Mouse (Mus musculus) layer of hippocampus, adult 6 months (tissue): ENCODE results near the gene Mtfp1. TPM values are rescaled to one million over a fixed set of nuclear protein-coding genes. Genes with fewer than 3 reads are reported as not detected.
A peak's percentile ranks its signal among the peaks of the same experiment; 100 is the strongest.

Source experiments
- long read RNA-seq, 2 experiments: library from polyadenylated mRNA; unstranded; transcript quantifications; one replicate each; pipeline ENCODE4 v2.0.0; 2019 to 2020
- microRNA-seq: library from miRNA; unstranded; fragments of <30 nt; microRNA quantifications from one replicate; pipeline ENCODE4 v1.2.0, GENCODE M21; 2020
- polyA plus RNA-seq: library from polyadenylated mRNA; unstranded; fragments of <200 nt; fragmentation: Nextera tagmentation; gene quantifications from 2 replicates; pipeline ENCODE4 v1.2.3, GENCODE M21; 2021

The Mtfp1 gene
- 189 and 199 TPM in 2 replicates for polyA plus RNA-seq
- long read RNA-seq, experiment 1, transcript Mtfp1-201 (4 exons, 1,411 nt), result major isoform, 232 of 280 reads
- long read RNA-seq, experiment 1, partial matches to known transcripts, result 39 of 280 reads
- long read RNA-seq, experiment 1, other reads (novel, unspliced or antisense), result 9 of 280 reads
- long read RNA-seq, experiment 2, transcript Mtfp1-201 (4 exons, 1,411 nt), result major isoform, 440 of 482 reads
- long read RNA-seq, experiment 2, partial matches to known transcripts, result 16 of 482 reads
- long read RNA-seq, experiment 2, other reads (novel, unspliced or antisense), result 26 of 482 reads

DNA sequence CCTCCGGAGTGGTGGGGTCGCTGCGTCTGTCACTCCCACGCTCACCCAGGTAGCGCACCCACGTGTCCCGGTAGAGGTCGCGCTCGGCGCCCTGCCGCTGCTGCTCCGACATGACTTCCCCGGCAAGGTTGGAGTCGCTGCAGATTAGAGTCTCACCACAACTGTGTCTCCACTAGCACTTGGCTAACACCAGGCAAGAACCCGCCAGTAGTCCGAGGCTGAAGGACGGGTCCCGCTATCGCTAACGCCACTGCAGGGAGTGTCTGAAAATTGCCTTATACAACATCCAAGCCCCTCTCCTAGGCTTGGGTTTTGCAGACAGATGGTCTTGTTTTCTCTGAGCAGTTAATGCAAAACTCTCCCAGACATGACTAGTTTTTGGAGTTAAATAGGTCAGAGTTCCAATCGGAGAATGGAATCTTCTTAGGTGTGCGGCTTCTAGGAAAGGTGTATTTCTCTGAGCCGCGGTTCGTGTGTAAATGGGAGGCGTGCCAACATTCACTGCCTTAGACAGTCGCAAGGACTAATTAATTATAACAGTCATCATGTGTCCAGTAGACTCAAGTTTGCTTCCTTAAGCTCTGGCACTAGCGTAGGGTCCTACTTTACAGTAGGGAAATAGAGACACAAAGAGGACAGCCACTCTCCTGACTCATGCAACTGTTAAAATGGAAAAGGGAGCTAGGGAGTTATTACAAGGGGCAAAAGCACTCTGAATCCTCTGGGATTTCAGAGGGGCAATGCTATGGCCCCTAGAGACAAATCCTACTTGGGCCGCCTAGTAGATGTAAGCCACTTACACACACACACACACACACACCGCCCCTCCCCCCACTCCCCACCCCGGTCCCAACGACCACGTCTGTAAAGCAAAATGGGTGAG is at the start of gene Mtfp1:
TSS of gene Mtfp1 (minus strand) at position 275 of the 883 bp plus-strand sequence.

DNA sequence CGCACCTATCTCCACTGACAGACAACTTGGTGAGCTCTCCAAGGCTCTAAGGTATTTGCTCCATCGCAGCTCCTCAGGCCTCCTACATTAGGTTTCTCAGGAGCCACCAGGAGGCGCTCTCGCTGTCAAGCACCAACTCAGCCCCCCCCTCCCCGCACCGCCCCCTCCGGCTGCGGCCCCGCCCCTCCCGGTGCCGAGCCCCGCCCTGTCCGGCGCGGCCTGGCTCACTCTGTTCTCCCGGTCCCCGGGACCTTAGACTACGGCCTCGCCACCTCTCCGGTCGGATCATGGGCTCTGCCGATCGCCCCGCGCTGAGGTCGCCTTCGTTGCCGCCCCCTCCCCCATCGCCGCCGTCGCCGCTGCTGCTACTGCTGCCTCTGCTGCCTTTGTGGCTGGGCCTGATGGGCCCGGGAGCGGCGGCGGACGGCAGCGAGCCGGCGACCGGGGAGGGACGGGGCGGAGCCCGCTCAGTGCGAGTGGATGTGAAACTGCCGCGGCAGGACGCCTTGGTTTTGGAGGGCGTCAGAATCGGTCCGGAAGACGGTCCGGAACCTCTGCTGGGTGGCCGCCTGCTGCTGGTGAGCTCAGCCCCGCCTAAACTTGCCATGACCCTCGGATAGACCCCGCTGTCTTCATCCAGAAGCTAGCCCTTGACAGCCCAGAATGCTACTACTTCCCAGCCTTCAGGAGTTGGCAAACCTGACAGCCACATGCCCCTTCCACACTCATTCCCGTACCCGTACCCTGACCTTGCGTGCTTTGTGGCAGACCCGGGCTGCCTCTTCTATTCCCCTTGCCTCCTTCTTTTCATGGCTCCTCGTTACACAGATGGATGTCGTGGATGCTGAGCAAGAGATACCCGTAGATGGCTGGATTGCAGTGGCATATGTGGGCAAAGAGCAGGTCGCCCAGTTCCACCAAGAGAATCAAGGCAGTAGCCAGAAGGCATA is 40.0 kb upstream of the Mtfp1 start, which contains the start of gene Rnf215:
TSS of gene Rnf215 (plus strand) at position 217 of the 950 bp plus-strand sequence.

DNA sequence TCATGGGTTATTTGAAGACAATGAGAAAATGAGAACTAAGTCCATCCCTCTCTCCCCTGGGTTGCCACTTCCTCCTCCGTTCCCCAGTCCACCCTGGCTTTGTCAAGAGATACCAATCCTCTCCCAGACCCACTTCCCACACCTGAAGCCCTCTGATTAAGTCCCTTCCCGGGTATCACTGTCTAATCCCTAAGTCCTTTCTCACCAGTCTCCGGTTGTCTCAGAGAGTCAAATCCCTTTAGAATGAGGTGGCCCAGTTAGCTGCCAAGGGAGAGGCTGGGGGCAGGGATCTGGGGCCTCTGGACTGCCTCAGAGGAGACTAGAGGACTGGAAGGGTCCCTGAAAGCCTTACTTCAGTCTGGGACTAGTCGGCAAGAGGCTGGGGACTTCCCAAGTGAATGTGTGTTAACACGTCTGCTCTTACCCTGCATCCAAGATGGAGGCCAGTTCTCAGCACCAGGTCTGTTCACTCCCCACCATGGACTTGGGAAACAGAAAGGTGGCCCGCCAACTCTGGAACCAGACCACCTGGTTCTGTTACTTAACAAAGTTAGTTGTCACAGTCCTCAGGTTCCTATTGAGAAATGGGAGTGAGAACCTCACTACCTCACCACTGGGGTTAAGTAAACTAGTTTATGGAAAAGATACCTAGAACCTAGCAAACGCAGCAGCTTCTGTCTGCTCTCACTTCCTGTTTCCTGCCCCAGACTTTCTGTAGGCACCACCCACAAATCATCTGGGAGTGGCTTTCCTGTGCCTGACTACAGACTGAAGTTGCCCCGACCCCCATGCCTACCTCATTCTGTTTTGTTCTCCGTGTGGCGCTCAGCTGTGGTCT is 27.7 kb upstream of the Mtfp1 start, which contains the start of gene Sec14l2:
TSS of gene Sec14l2 (minus strand) at position 674 of the 838 bp plus-strand sequence.

GRCm38 (mm10) chr11:4064627-4065122 is 30.6 kb downstream of the Mtfp1 start, which contains the start of gene Sec14l3:
TSS of gene Sec14l3 (plus strand) at chr11:4064841.

Small RNA genes lying within 50 kb of the gene (microRNA-seq; reads per million reads assigned to microRNA genes)
- gene Mir3060, result 3.4 reads per million, percentile 11 among the genes with 10 or more reads in this experiment

Other genes with a start within 250 kb of the Mtfp1 start
- 8.2 and 10.3 TPM in 2 replicates for gene Osbp2, start 231.5 kb downstream of the Mtfp1 start, polyA plus RNA-seq
- 0.35 and 0.59 TPM in 2 replicates for gene 4921536K21Rik, start 200.3 kb downstream of the Mtfp1 start, polyA plus RNA-seq
- 19.1 and 20.4 TPM in 2 replicates for gene Dusp18, start 200.2 kb downstream of the Mtfp1 start, polyA plus RNA-seq
- gene Slc35e4, start 180.8 kb downstream of the Mtfp1 start, polyA plus RNA-seq, result 13.9 and 15.2 TPM in 2 replicates
- 21.5 and 39.0 TPM in 2 replicates for gene Tcn2, start 163.3 kb downstream of the Mtfp1 start, polyA plus RNA-seq
- gene Pes1, start 131.5 kb downstream of the Mtfp1 start, polyA plus RNA-seq, result 23.5 and 28.5 TPM in 2 replicates
- gene 4930556J24Rik, start 118.7 kb downstream of the Mtfp1 start, polyA plus RNA-seq, result not detected in 2 replicates
- 3.4 and 5.4 TPM in 2 replicates for gene Gal3st1, start 111.8 kb downstream of the Mtfp1 start, polyA plus RNA-seq
- gene Sec14l4, start 64.0 kb downstream of the Mtfp1 start, polyA plus RNA-seq, result 0.33 and 0.80 TPM in 2 replicates
- gene Sec14l3, start 30.6 kb downstream of the Mtfp1 start, polyA plus RNA-seq, result 0.67 and 1.7 TPM in 2 replicates
- 3.8 and 4.0 TPM in 2 replicates for gene Sec14l2, start 28.0 kb upstream of the Mtfp1 start, polyA plus RNA-seq
- gene Rnf215, start 39.8 kb upstream of the Mtfp1 start, polyA plus RNA-seq, result 11.3 and 11.7 TPM in 2 replicates
- 2.9 and 3.6 TPM in 2 replicates for gene Ccdc157, start 64.8 kb upstream of the Mtfp1 start, polyA plus RNA-seq
- gene Sf3a1, start 64.9 kb upstream of the Mtfp1 start, polyA plus RNA-seq, result 28.7 and 37.2 TPM in 2 replicates
- gene Tbc1d10a, start 91.3 kb upstream of the Mtfp1 start, polyA plus RNA-seq, result 41.4 and 42.0 TPM in 2 replicates
- 8.0 and 10.9 TPM in 2 replicates for gene Castor1, start 122.8 kb upstream of the Mtfp1 start, polyA plus RNA-seq
- gene Osm, start 141.0 kb upstream of the Mtfp1 start, polyA plus RNA-seq, result 0.14 and 0.21 TPM in 2 replicates
- 0.74 and 1.1 TPM in 2 replicates for gene Lif, start 162.1 kb upstream of the Mtfp1 start, polyA plus RNA-seq